Mouse (Mus musculus) MEL (cell line): ENCODE results near the gene Sptlc2.

Experiments
- CTCF ChIP-seq, 3 experiments: IDR thresholded peaks in 2 of 3; conservative IDR thresholded peaks in 1 of 3; 2 replicates each; pipeline ENCODE4 v1.5.1; 2011 to 2012; ENCODE audit warnings: low read length in 3 of 3, low read depth in 2 of 3, mild to moderate bottlenecking in 2 of 3, improper control_type of control experiment in 1 of 3, inconsistent platforms in 1 of 3, mixed read lengths in 1 of 3, moderate library complexity in 1 of 3; ENCODE audit not compliant: control insufficient read depth in 1 of 3, insufficient read depth in 1 of 3, poor library complexity in 1 of 3, severe bottlenecking in 1 of 3
- ETS1 ChIP-seq: IDR thresholded peaks from 2 replicates; pipeline ENCODE4 v1.6.1; 2012; ENCODE audit warnings: low read depth, mild to moderate bottlenecking, inconsistent platforms, low read length, improper control_type of control experiment, moderate library complexity
- GATA1 ChIP-seq: IDR thresholded peaks from 2 replicates; pipeline ENCODE4 v1.6.1; 2011; ENCODE audit warnings: low read depth, low read length, improper control_type of control experiment
- HCFC1 ChIP-seq: IDR thresholded peaks from 2 replicates; pipeline ENCODE4 v1.6.1; 2012; ENCODE audit warnings: low read depth, mild to moderate bottlenecking, inconsistent platforms, low read length, improper control_type of control experiment, moderate library complexity
- MYC ChIP-seq: IDR thresholded peaks from 2 replicates; pipeline ENCODE4 v1.6.1; 2011; ENCODE audit warnings: low read depth, mild to moderate bottlenecking, low read length, improper control_type of control experiment, moderate library complexity
- POLR2A ChIP-seq, 2 experiments: IDR thresholded peaks; 2 replicates each; pipeline ENCODE4 v1.6.1; 2011 to 2012; ENCODE audit warnings: low read length in 2 of 2, mild to moderate bottlenecking in 2 of 2, control low read depth in 1 of 2, improper control_type of control experiment in 1 of 2, low read depth in 1 of 2, moderate library complexity in 1 of 2; ENCODE audit not compliant: control insufficient read depth in 1 of 2, insufficient read depth in 1 of 2, poor library complexity in 1 of 2
- POLR2AphosphoS2 ChIP-seq: IDR thresholded peaks from 2 replicates; pipeline ENCODE4 v1.6.1; 2011; ENCODE audit warnings: low read length, improper control_type of control experiment
- USF1 ChIP-seq: IDR thresholded peaks from 2 replicates; pipeline ENCODE4 v1.6.1; 2014; ENCODE audit warnings: low read depth, mild to moderate bottlenecking, inconsistent platforms, low read length, improper control_type of control experiment, moderate library complexity
- ZC3H11A ChIP-seq: IDR thresholded peaks from 2 replicates; pipeline ENCODE4 v1.6.1; 2012; ENCODE audit warnings: low read depth, mild to moderate bottlenecking, inconsistent platforms, low read length, improper control_type of control experiment

GRCm38 (mm10) chr12:87293934-87294333 lies 94.2 kb downstream of the Sptlc2 start:
- TF ChIP-seq GATA1 (no peak), USF1 (no peak), POLR2A (IDR thresholded peaks at IDR 0.05; ENCODE audit: control insufficient read depth in 1 of 2, insufficient read depth in 1 of 2, low read depth in 1 of 2, low read length in 2 of 2, poor library complexity in 1 of 2) (no peak), CTCF (IDR thresholded peaks at IDR 0.05 in 2 of 3, conservative IDR thresholded peaks at IDR 0.05 in 1 of 3; ENCODE audit: control insufficient read depth in 1 of 3, insufficient read depth in 1 of 3, low read depth in 2 of 3, low read length in 3 of 3, poor library complexity in 1 of 3, severe bottlenecking in 1 of 3) (no peak), HCFC1 (no peak), MYC (no peak), POLR2AphosphoS2 (no peak), ZC3H11A (no peak), ETS1 (no peak)
